Mouse (Mus musculus): ENCODE data around the gene Itpkb.

Itpkb gene

DNA sequence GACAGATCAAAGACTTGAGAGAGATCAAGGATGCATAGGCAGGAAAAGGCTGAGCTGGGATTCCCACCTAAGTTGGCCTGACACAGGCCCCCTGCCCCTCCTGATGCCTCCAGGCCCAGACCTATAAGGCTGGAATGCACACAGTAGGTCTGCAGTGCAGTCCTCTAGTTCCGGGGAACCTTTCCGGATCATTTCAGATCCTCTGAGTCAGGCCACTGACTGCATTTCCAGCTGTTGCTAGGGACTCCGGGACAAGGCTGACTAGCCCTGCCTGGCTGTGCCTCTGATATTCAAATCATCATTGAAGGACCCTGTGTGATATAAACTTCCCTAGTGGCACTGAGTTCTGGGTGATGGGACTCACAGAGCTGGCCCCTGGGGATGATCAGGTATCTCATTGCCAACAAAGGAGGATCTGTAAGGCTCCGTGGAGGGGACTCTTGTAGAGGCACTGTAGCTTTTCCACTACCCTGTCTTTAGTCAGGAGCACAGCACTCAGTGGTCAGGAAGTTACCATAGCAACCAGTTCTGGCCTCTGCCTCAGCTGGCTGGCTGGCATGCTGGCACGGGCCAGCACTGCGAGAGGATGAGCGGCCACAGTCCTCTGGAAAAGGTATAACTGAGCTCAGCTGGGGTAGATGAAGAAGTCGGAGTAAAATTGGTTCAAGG, 90.3 kb downstream of the Itpkb start:
- DNase-seq (ENCODE audit: low spot score in 2 of 2), result no peak

DNA sequence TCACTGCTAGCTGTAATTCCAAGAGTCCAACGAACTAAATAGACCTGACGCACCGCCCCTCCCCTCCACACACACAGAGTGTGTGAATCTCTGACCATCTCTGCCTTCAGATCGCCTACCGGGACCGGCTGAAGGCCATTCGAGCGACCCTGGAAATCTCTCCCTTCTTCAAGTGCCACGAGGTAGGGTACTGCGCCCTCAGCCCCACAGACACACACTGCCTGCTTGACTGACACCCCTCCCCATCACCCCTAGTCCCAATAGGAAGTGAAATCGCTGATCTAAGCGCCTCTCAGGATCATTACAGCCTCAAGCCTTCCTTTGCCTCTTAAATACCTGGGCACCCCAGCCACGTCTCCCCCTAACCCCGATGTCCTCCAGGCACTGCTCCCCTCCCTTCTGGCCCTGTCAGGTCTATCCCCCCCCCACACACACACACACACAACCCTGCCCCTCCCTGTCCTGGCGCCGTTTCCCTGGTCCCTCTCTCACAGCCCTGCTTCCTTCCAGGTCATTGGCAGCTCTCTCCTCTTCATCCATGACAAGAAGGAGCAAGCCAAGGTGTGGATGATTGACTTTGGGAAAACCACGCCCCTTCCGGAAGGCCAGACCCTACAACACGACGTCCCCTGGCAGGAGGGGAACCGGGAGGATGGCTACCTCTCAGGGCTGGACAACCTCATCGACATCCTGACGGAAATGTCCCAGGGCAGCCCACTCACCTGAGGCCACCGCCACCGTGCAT, 91.1 kb downstream of the Itpkb start:
- DNase-seq (ENCODE audit: low spot score in 2 of 2), result no peak

DNA sequence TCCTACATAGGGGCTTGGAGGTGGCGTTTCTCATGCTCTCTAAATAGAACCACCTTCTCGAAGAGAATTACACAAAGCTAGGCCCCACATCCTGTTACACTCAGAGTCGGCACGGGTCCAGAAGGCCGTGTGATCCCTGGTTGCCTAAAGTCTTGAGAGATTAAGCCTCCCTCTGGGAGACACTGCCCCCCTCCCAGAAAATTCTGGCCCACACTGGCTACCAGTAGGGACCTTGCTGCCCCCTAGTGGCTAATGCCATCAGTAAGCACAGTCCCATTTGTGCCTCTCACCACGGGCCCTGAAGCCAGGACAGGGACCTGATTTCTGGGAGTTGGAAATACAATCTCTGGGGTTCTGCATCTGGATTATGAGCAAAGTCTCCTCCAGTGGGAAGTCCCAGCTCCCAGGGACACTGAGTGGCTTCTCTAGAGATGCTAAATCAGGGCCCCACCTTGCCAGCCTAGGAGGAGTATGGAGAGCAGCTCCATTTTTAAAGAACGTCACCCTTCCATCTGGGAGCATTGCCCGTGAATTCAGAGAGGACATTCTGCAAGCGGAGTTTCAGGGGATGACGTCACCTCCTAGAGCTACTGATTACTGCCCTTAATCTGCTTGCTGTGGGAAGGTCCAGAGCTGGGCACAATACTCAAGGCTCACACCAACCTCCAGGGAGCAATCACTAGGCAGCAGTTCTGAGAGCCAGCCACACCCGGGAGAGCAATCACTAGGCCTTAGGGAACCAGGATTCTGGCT, 92.0 kb downstream of the Itpkb start:
- peak in 1 of 2 experiments; percentile 45 for DNase-seq (ENCODE audit: low spot score in 2 of 2)

DNA sequence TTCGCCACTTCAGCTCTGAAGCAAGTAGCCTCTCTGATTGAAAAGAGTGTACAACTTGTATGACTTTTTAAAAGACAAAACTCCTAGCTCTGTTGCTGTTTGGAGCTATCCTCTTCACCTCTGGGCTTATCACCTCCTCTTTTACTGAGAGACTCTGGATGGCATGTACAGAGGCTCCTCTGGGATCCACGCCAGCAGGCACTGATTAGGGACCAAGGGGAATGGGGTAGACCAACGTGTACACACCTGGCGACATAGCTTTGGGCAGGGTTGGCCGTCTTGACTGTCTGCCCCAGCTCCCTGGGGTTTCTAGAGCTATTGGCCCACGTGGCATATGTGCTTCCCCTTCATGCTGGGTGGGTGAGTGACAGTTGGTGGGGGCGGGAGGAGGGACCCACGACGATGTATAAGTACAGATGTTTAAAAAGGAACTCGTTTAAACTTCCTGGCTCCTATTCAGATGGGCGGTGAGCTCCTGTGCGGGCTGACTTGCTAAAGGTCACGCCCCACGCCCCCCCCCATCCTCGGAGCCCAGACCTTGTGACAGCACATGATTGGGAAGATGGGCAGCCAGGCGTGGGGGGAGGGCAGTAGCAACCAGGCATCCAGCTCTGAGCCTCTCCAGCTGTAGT, 92.8 kb downstream of the Itpkb start:
- no peak for DNase-seq (ENCODE audit: low spot score in 2 of 2)

DNA sequence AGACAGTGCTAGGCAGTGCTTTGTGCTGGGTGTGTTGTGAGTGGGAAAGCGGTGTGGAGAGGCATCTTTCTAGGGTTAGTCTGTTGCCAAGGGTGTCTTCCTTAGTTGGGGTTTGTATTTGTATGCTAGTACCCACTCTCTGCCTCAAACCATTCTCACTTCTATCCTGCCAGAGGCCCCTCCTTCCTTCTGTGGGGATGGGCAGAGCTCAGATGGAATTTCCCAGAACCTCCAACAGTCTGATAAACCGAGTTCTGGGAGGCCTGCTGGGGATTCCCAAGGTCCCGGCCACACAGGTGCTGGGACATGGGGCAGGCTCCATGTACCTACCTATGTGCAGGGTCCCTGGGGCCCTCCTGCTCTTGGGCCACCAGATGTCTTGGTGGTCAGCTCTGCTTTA, 93.6 kb downstream of the Itpkb start:
- DNase-seq (ENCODE audit: low spot score in 2 of 2), result no peak

DNA sequence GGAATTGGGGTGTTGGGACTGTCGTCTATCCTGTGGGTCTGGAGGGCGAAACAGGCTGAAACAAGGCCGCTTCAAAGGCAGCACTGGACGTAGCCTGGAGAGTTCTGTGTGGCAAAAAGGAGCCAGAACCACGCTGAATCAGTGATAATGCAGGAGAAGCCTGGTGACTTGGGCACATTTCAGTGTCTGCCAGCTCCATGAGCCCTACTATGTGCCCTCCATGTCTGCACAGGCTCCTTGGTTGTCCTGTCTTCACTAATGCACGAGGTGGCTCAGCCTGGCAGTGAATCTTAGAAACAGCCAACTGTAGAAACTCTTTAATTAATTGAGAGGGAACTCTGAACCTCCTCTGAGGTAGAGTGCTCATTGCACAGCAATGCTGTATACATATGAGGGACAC, 96.1 kb downstream of the Itpkb start:
- no peak for DNase-seq (ENCODE audit: low spot score in 2 of 2)

DNA sequence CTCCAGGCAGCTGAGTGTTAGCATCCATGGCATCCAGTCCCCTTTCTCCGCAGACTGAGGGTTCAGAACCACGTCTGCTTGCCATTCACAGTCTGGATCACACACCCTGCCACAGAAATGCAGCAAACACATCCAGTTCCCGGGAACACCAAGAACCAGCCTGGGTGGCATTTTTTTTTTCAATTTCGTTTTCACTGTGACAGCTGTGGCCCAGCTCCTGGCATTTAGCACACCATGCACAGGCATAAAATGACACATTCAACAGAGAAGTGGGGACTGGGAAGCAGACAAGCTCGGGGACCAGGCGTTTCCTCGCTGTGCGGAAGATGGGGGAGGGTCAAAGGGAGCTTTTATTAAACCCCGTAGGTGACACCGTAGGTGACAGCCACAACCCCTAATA, 97.4 kb downstream of the Itpkb start:
- no peak for DNase-seq (ENCODE audit: low spot score in 2 of 2)

DNA sequence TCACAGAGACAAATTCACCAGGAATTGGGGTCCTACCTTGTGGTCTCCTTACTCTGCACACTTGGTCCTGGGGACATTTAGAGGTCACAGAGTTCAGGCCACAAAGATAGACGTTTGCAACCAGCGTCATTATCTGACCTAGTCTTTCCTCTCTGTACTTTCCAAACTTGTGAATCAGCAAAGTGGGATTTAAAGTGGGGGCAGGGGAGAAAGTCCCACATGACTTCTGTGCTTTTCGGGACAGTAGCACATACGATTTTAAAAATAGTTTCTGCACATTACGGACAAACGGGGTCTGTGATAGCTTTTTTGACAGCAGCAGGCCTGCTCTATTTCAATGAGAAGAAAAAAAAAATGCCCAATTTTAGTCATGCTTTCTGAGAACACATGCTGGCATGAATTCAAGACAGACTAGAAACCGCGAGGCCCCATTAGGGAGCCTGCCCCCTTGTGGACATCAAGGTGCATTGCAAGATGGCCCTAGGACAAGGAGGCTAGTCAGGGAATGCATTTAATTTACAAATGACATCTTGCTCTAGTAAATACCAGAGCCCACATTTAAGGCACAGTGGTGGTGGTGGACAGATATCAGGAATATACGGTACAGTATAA, 97.9 kb downstream of the Itpkb start:
- peak in 1 of 2 experiments; percentile 28 for DNase-seq (ENCODE audit: low spot score in 2 of 2)

DNA sequence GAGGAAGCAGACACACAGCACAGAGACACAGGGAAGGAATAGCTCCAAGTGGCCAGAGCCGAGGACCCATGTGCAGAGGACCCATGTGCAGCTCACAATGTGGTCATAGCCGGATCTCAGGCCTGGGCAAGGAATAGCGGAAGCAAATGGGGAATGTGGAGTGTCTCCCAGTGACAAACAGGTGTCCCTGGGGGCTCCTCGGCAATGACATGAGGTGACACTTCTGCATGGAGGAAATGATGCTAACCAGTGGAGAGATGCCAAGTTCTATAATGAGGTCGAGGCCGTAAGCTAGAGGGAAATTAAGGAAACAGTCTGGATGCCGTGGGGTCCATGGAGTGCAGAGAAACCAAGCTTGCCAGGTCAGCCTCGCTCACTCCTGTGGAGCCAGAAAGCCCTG, 98.6 kb downstream of the Itpkb start:
- no peak for DNase-seq (ENCODE audit: low spot score in 2 of 2)

DNA sequence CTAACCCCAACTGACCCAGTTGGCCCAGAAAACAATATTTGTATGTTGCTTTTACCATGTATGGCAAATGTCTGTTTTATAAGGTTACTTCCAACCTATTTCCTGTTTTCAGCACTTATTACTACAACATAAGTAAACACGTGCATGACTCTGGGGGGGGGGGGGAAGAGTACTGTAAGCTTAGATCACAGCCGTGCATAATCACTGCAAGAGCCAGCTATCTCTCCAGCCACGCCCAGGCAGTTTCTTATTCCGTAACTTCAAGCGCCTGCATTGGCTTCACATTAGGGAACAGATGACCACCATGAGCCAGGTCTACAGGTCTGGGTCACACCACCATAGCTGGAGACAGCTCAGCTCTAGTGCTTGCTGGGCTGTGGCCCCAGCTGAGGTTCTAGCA, 99.5 kb downstream of the Itpkb start:
- no peak for DNase-seq (ENCODE audit: low spot score in 2 of 2)

DNA sequence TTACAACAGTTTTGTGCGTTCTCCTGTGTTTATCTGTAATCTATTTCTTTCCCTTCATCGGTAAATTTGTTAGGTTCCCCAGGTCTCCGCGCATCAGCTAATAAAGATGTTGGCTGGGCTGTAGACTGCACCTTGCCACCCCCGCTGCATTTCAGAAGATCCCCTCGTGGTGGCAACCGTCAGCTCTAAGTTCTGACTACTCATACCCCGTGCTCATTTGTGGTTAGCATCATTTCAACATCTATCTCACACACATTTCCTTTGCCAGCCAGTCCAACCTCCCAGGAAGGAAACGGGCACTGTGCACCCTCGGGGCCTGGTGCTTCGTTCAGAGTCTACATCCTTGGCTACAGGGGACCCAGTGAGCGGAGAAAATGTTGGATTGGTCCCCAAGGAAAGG, 101.5 kb downstream of the Itpkb start:
- DNase-seq (ENCODE audit: low spot score in 2 of 2), result no peak

DNA sequence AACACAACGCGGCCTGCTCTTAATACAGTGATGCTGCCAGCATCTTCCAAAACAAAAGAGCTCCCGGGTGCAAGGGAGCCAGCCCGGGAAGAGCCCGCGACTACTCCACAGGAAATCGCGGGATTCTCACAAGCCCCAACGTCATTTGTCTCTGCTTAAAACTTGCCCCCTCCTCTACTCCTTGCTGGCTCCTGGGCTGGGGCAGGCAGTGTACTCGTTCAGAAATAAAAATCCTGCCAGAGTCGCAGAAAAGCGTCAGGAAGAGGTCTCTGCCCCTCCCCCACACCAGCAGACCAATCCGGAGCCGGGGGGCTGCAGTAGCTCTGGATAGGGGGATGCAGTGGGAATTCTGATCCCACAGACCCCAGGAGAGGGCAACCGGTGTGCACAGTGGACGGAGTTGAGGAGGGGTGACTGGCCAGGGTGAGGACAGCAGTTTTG, 102.8 kb downstream of the Itpkb start:
- no peak for DNase-seq (ENCODE audit: low spot score in 2 of 2)

DNA sequence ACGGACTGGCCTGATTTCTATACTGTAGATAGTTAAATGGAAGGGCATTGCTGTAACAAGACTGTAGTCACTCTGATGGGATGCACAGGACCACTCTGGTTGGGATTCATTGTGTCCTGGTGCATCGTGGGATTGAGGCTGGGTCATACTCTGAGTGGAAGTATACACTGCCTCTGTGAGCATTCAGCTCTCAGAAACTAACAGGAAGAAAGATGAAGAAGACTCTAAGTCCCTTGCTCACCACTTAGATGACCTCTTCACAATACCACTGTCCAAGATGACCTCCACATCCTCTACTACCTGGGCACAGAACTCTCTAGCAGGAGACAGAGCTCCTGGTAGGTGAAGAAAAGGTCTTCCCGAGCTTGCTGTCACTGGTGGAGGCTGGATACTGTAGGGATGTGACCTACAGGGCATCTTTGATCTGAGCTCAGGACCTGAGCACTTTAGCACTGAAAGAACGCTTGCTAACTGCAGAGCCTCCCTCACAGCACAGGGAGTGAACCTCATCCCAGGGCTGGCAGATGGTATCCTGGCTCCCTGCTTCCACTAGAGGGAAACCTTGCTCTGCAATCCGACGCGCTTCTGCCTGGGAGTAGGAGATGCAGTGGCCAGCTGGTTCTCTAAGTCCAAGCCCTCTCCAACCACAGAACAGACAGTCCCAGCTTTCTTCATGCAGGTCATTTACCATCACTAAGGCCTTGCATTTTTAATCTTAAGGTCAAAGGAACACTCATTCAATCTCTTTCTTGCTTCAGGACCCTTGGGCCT, 103.7 kb downstream of the Itpkb start:
- DNase-seq (ENCODE audit: low spot score in 2 of 2), result peak in 1 of 2 experiments; percentile 29

DNA sequence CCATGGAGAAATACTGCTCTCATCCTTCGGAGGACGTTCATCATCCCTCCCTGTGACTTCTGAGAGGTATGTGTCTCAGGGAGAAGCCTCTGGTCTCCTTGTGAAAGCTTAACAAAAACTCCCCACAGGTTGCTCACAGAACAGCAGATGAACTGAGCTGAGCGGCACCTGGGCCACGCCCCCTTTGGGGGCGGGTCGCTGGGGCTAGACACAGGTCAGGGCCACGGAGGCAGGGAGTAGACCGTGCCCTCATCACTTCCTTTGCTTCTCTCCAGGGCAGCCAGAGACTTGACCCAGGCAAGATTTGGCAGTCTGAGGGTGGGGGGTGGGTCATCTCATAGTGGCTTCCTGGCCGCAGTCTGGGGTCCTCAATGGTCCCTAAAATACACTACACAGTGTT, 104.6 kb downstream of the Itpkb start:
- DNase-seq (ENCODE audit: low spot score in 2 of 2), result no peak

DNA sequence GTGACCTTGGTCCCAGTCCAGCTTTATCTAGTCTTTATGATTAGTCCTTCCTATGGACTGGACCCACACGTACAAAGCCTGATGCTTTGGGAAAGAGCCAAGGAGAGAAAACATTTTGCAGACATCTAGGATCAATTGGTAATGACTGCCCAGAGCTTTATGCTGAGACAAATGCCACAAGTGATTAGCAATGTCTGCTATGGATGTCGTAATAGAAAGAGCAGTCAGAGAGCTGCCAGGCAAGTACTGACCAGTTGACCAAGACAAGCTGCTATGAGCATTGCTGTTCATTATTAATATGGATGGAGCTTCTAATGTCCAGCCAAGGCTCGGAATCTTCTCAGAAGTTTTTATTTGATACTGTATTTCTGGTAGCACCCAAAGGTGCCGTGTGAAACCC, 109.2 kb downstream of the Itpkb start:
- DNase-seq (ENCODE audit: low spot score in 2 of 2), result no peak

DNA sequence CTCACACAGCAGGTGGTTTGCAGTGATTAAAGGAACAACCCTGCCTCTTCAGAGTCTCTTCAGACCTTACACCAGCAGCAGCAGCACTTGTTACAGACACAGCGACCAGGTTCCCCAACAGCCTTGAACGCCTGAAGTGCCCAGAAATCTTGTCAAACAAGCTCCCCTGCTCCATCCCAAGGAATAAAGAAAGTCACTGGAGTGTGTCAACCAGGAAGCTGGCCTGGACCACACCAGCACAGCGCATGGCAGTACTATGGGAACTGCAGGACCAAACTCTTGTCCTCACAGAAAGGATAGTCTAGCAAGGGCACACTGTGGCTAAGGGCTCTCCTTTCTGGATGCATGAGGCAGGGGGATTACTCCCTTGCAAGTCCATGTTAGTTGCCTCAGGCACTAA, 114.1 kb downstream of the Itpkb start:
- no peak for DNase-seq (ENCODE audit: low spot score in 2 of 2)

DNA sequence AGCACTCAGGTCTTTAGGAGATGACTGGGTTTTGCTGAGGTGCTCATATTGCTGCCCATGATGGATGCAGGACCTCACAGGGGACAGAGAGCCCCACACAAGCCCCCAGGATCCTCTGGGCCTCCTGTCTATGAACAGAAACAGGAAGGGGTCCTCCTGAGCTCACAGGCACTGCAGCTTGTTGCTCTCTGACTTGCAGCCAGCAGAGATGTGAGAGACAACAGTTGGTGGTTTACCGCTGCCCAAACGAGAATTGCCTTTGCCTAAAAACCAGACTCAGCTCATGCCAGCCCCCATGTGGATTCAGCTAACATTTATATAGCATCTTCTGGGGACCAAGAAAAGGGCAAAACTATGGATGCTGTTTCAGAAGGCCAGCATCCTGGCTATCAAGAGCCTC, 119.4 kb downstream of the Itpkb start:
- no peak for DNase-seq (ENCODE audit: low spot score in 2 of 2)

DNA sequence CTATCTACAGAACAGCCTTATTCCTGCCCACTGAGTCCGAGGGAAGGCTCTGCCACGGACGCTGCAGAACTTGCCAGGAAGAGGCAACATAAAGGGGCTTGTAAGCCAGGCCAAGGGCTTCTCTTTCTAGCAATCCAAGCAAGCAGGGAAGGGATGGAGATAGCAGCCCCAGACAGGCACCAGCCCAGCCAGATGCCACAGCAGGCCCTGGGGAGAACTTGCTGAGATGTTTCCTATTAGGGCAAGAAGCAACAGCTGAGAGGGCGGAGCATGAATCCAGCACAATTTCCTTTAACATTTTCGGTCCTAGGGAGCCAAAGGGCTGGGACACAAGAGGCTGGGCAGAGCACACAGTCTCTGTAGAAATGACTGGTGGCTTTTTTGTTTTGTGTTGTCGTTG, 128.0 kb downstream of the Itpkb start:
- no peak for DNase-seq (ENCODE audit: low spot score in 2 of 2)

DNA sequence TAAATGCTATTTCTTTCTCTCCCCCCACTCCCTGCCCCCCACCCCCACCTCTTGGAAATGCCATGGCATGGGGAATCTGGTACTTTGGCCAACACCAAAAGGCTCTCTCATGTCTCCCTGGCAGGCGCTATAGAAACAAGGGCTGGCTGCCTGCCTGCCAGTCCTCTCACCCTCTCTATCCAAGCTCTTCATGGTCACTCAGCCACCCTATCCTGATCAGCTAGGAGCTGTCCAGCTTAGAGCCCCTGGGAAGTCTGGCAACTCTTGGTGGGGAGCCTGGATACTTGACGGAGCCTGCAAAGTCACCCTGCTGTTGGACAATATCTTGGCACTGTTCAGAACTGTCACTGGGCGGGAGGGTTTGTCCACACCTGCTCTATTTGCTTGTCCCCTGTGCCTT, 128.4 kb downstream of the Itpkb start:
- no peak for DNase-seq (ENCODE audit: low spot score in 2 of 2)

DNA sequence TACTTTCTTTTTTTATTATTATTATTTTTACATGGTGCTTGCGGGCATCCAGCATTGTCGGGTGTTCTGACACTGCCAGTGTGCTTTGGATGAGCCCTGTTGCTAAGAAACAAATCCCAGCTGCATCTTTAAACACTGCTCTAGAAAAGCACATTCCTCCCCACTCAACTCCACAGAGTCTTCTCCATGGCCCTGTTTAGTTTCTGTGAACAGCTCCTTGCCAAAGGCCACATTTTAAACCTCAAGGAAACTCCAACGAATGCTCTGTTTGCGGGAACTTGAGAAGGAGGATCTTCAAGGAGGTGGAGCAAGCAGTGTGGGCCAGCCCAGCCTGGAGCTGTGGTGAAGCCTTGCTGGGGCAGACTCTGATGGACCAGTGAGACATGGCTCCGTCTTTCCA, 130.4 kb downstream of the Itpkb start:
- no peak for DNase-seq (ENCODE audit: low spot score in 2 of 2)

DNA sequence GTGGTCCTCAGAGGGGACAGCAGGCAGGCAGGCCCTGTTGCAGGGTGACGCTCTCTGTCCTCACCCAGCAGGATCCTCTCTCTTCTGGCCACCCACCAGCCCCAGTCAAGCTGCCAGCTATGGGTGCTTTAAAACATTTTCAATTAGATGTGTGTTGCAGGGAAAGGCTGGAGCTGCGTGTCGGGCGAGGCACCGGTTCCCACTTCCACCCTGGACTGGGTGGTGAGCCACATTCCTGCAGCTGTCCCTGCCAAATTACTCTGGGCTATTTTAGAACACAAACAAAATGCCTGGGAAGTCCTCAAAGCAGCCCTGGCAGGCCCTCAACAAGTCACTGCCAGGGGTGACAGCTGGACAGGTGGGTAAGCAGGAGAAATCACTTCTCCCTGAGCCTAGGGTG, 132.1 kb downstream of the Itpkb start:
- no peak for DNase-seq (ENCODE audit: low spot score in 2 of 2)
